Mouse (Mus musculus) thymus, adult 2 months (tissue): ENCODE data around the gene Tdo2. TPM values are rescaled to one million over a fixed set of nuclear protein-coding genes. Genes with fewer than 3 reads are reported as not detected.

Experiments
- DNase-seq: peaks from one replicate; pipeline ENCODE4 v3.0.0; 2021
- H3K27ac ChIP-seq: fragments of 200-500 bp; 2 replicates; pipeline ENCODE4 v1.5.1; 2012; ENCODE audit warnings: low read length, control low read depth; ENCODE audit not compliant: control insufficient read depth, insufficient read depth
- H3K27me3 ChIP-seq: fragments of 200-500 bp; 2 replicates; pipeline ENCODE4 v1.6.1; 2012; ENCODE audit warnings: mild to moderate bottlenecking, low read length, moderate library complexity, mixed read lengths; ENCODE audit not compliant: control insufficient read depth, insufficient read depth
- H3K36me3 ChIP-seq: fragments of 200-500 bp; 2 replicates; pipeline ENCODE4 v1.6.1; 2012; ENCODE audit warnings: mild to moderate bottlenecking, low read length, moderate library complexity; ENCODE audit not compliant: control insufficient read depth, insufficient read depth
- H3K4me1 ChIP-seq: fragments of 200-500 bp; replicated peaks from 2 replicates; pipeline ENCODE4 v1.6.1; 2012; ENCODE audit warnings: low read length; ENCODE audit not compliant: control insufficient read depth, insufficient read depth
- H3K4me3 ChIP-seq: fragments of 200-500 bp; 2 replicates; pipeline ENCODE4 v1.5.1; 2012; ENCODE audit warnings: mild to moderate bottlenecking, low read length, control low read depth, moderate library complexity; ENCODE audit not compliant: control insufficient read depth, insufficient read depth
- CTCF ChIP-seq: fragments of 200-500 bp; IDR thresholded peaks from 2 replicates; pipeline ENCODE4 v1.5.1; 2012; ENCODE audit warnings: mild to moderate bottlenecking, control low read depth, low read length, moderate library complexity, borderline replicate concordance; ENCODE audit not compliant: control insufficient read depth, poor library complexity, insufficient read depth; ENCODE audit errors: extremely low read depth
- POLR2A ChIP-seq: fragments of 200-500 bp; IDR thresholded peaks from 2 replicates; pipeline ENCODE4 v1.6.1; 2012; ENCODE audit warnings: mild to moderate bottlenecking, low read length, control low read depth, moderate library complexity; ENCODE audit not compliant: control insufficient read depth, poor library complexity, insufficient read depth; ENCODE audit errors: extremely low read depth
- WGBS: fragments of 180-500 bp; shearing (Covaris S2); methylation state at CpG from one replicate; pipeline ENCODE4 v1.1.7; 2018; 5-methylcytosine and 5-hydroxymethylcytosine counted together
- polyA plus RNA-seq: library from polyadenylated mRNA; depleted of rRNA; stranded (reverse); fragments of >200 nt; gene quantifications from 2 replicates; pipeline ENCODE4 v1.2.3, GENCODE M21; 2012

Gene Tdo2
- polyA plus RNA-seq, 1 experiment: 1.1 TPM

- Histone ChIP-seq H3K4me1 (no peaks in the 10 kb centered on the region), H3K27ac (no peak overlapping the region), H3K36me3 (no peaks in the 10 kb centered on the region), H3K27me3 (no peaks in the 10 kb centered on the region), H3K4me3 (no peak overlapping the region)
- TF ChIP-seq POLR2A (no peak), CTCF (no peak)
- no peak for DNase-seq
- WGBS: 92% methylated on average over 3 of the region's 3 CpGs
These were observed 14.5 kb upstream of the Tdo2 start for GRCm38 (mm10) chr3:81990531-81990930.

GRCm38 (mm10) chr3:81989692-81990141 lies 13.7 kb upstream of the Tdo2 start:
- H3K4me1 ChIP-seq: no peaks in the 10 kb centered on the region
- H3K27me3 ChIP-seq: no peaks in the 10 kb centered on the region
- DNase-seq: no peak
- WGBS: 29% methylated on average over 2 of the region's 2 CpGs
- no peak overlapping the region for H3K27ac ChIP-seq
- no peak for TF ChIP-seq CTCF
- no peak for TF ChIP-seq POLR2A
- H3K4me3 ChIP-seq: no peak overlapping the region
- no peaks in the 10 kb centered on the region for H3K36me3 ChIP-seq

GRCm38 (mm10) chr3:81987628-81988027 lies 11.6 kb upstream of the Tdo2 start:
- no peak for DNase-seq
- WGBS: 98% methylated on average over 3 of the region's 3 CpGs
- Histone ChIP-seq H3K36me3 (no peaks in the 10 kb centered on the region), H3K27me3 (no peaks in the 10 kb centered on the region), H3K4me1 (no peaks in the 10 kb centered on the region), H3K27ac (no peak overlapping the region), H3K4me3 (no peak overlapping the region)
- TF ChIP-seq POLR2A (no peak), CTCF (no peak)

- H3K27me3 ChIP-seq: no peaks in the 10 kb centered on the region
- DNase-seq: no peak
- no peaks in the 10 kb centered on the region for H3K36me3 ChIP-seq
- H3K4me1 ChIP-seq: no peaks in the 10 kb centered on the region
- H3K4me3 ChIP-seq: no peak overlapping the region
- TF ChIP-seq CTCF (no peak), POLR2A (no peak)
- 96% methylated on average over 2 of the region's 2 CpGs for WGBS
- H3K27ac ChIP-seq: no peak overlapping the region
These were observed 10.1 kb upstream of the Tdo2 start for GRCm38 (mm10) chr3:81986103-81986502.

- 68% methylated on average over 1 of the region's 1 CpGs for WGBS
- H3K27me3 ChIP-seq: no peaks in the 10 kb centered on the region
These were observed 9.1 kb upstream of the Tdo2 start for GRCm38 (mm10) chr3:81985100-81985499.

GRCm38 (mm10) chr3:81983120-81983895 lies 7.3 kb upstream of the Tdo2 start:
- Histone ChIP-seq H3K27me3 (no peaks in the 10 kb centered on the region), H3K27ac (no peak overlapping the region), H3K36me3 (no peaks in the 10 kb centered on the region), H3K4me1 (no peaks in the 10 kb centered on the region), H3K4me3 (no peak overlapping the region)
- no peak for DNase-seq
- TF ChIP-seq CTCF (no peak), POLR2A (no peak)
- WGBS: 79% methylated on average over 8 of the region's 8 CpGs

More at GRCm38 (mm10) chr3:81985100-81985499, 9.1 kb upstream of the Tdo2 start:
- H3K4me1 ChIP-seq: no peaks in the 10 kb centered on the region
- H3K4me3 ChIP-seq: no peak overlapping the region
- DNase-seq: no peak
- no peaks in the 10 kb centered on the region for H3K36me3 ChIP-seq
- TF ChIP-seq POLR2A: no peak
- TF ChIP-seq CTCF: no peak
- H3K27ac ChIP-seq: no peak overlapping the region
